10 mouse cellular contexts compared by ENCODE assay signal in genomic region chr9:43988981-43989860, GRCm38 (mm10). TPM values are rescaled to one million over a fixed set of nuclear protein-coding genes. Genes with fewer than 3 reads are reported as not detected.
DNase-seq lines count a peak whose midpoint lies in the region; ATAC-seq and TF ChIP-seq lines count a peak whose summit lies in the region.
"Had no signal": no experiment of that assay in that cellular context is flagged by ENCODE, and none has a peak within 500 bp of the region (broad histone marks: within the 10 kb centered on the region; RNA-seq: fewer than 3 reads in every experiment).

No protein-coding gene starts in this region.

- 41% methylated on average over 13 of the region's 13 CpGs for WGBS in lung, postnatal 0 days
- 43% methylated on average over 13 of the region's 13 CpGs for WGBS in limb, embryonic 10.5 days

- no peak overlapping the region for H3K9ac ChIP-seq in lung, postnatal 0 days (replicated peaks; ENCODE audit: low read depth)
- H3K9ac ChIP-seq: heart, embryonic 13.5 days had no signal

- no peaks in the 10 kb centered on the region for H3K36me3 ChIP-seq in lung, postnatal 0 days (ENCODE audit: insufficient read depth, low read length)
- no peaks in the 10 kb centered on the region for H3K36me3 ChIP-seq in limb, embryonic 10.5 days
- H3K36me3 ChIP-seq: heart, embryonic 13.5 days had no signal

- H3K4me2 ChIP-seq in lung, postnatal 0 days (replicated peaks; ENCODE audit: low read depth, low read length), result no peak overlapping the region
- H3K4me2 ChIP-seq: heart, embryonic 13.5 days had no signal

- no peak for ATAC-seq in lung, postnatal 0 days

- no peaks in the 10 kb centered on the region for H3K9me3 ChIP-seq in lung, postnatal 0 days (ENCODE audit: low read length)
- no peaks in the 10 kb centered on the region for H3K9me3 ChIP-seq in limb, embryonic 10.5 days (replicated peaks)
- H3K9me3 ChIP-seq: heart, embryonic 13.5 days had no signal

- H3K27ac ChIP-seq in lung, postnatal 0 days (ENCODE audit: low read length), result no peak overlapping the region
- peak overlapping the region; percentile 79 for H3K27ac ChIP-seq in limb, embryonic 10.5 days
- H3K27ac ChIP-seq: heart, embryonic 13.5 days had no signal

- no peak overlapping the region for H3K4me3 ChIP-seq in lung, postnatal 0 days (ENCODE audit: low read depth, low read length)
- H3K4me3 ChIP-seq in limb, embryonic 10.5 days, result no peak overlapping the region
- H3K4me3 ChIP-seq: heart, embryonic 13.5 days had no signal

- no peak for TF ChIP-seq EP300 in lung, postnatal 0 days (IDR thresholded peaks at IDR 0.05)

- TF ChIP-seq CTCF in lung, postnatal 0 days (IDR thresholded peaks at IDR 0.05), result no peak

- H3K27me3 ChIP-seq in lung, postnatal 0 days (replicated peaks; ENCODE audit: insufficient read depth, low read length), result no peaks in the 10 kb centered on the region
- 0 out of 2 replicates have a peak, but pooled peaks cover 1% of the 10 kb centered on the region for H3K27me3 ChIP-seq in limb, embryonic 10.5 days (ENCODE audit: low read depth, poor library complexity, severe bottlenecking)

- DNase-seq in gastrocnemius, adult 18-20 months (ENCODE audit: low spot score), result peak; percentile 36
- no peak for DNase-seq in gastrocnemius, postnatal 4 days (ENCODE audit: low spot score in 2 of 2)
- DNase-seq in lung, postnatal 14 days, result peak; percentile 53
- DNase-seq in lung, postnatal 0 days (ENCODE audit: low spot score), result no peak
- DNase-seq in R1 (ENCODE audit: low read depth, low spot score), result peak; percentile 16
- peak; percentile 37 for DNase-seq in limb, embryonic 10.5 days (ENCODE audit: low spot score)
- DNase-seq in neural tube, embryonic 10.5 days (ENCODE audit: extremely low spot score, low spot score), result no peak
- DNase-seq in right cerebral cortex, postnatal 36 days (ENCODE audit: low spot score in 2 of 2), result no peak
- DNase-seq: cerebellum, adult 8-10 months had no signal

- no peaks in the 10 kb centered on the region for H3K4me1 ChIP-seq in lung, postnatal 0 days (ENCODE audit: insufficient read depth, low read depth, low read length)
- H3K4me1 ChIP-seq in limb, embryonic 10.5 days, result peaks cover 55% of the 10 kb centered on the region

RNA-seq across cellular contexts. Expression of gene Thy1, which starts 54.0 kb away (rescaled TPM):
- total RNA-seq in gastrocnemius, adult 18-20 months (2021), result 10 to 100 TPM in 1 of 2 experiments, 1 to 10 TPM in 1; 7.9 to 10.5 TPM
- 10 to 100 TPM; 21.7 to 33.0 TPM for total RNA-seq in gastrocnemius, postnatal 4 days (2021)
- polyA plus RNA-seq in lung, postnatal 0 days (2015; fragmentation: Nextera tagmentation; extraction: Ambion mirVana), result 2.9 and 5.0 TPM in 2 replicates
- 0.21 TPM in 1 of 2 replicates, not detected in the other for polyA plus RNA-seq in limb, embryonic 10.5 days (2016; fragmentation: Nextera tagmentation; extraction: Ambion mirVana)

Comparison
In these comparisons a context has a peak if more than half of its experiments do, and no peak if none do; other contexts are left out.
1. DNase-seq: peak in gastrocnemius, adult 18-20 months (single experiment), lung, postnatal 14 days (single experiment), R1 (single experiment) and limb, embryonic 10.5 days (single experiment); none in gastrocnemius, postnatal 4 days (0 of 2), lung, postnatal 0 days (single experiment), neural tube, embryonic 10.5 days (single experiment) and right cerebral cortex, postnatal 36 days (0 of 2).